Mouse (Mus musculus): ENCODE measurements at regions not wholly inside any gene's neighbourhood (a gene's known extent, or its start where the extent isn't known, plus 50 kb on each side); places are given as distances from the start of the nearest gene placed in this dataset.

- Histone ChIP-seq H3K27me3 (replicated peaks; ENCODE audit: low read depth, poor library complexity, severe bottlenecking) (no peaks in the 10 kb centered on the region), H3K27ac (replicated peaks) (peak overlapping the region; percentile 58), H3K4me1 (peaks cover 32% of the 10 kb centered on the region), H3K36me3 (replicated peaks) (no peaks in the 10 kb centered on the region), H3K9me3 (no peaks in the 10 kb centered on the region), H3K4me3 (no peak overlapping the region)
- DNase-seq (ENCODE audit: low spot score): no peak
- 91% methylated on average over 7 of the region's 7 CpGs for WGBS
Observed at GRCm38 (mm10) chr6:50969997-50970396, 315.8 kb upstream of the Npvf start.

GRCm38 (mm10) chr6:50970770-50971169 lies 316.5 kb upstream of the Npvf start:
- no peaks in the 10 kb centered on the region for H3K36me3 ChIP-seq (replicated peaks)
- peaks cover 39% of the 10 kb centered on the region for H3K4me1 ChIP-seq
- peak overlapping the region; percentile 75; the same call in 1 of the 2 replicates for H3K27ac ChIP-seq (replicated peaks)
- 91% methylated on average over 8 of the region's 8 CpGs for WGBS
- H3K27me3 ChIP-seq (replicated peaks; ENCODE audit: low read depth, poor library complexity, severe bottlenecking): no peaks in the 10 kb centered on the region
- no peak for DNase-seq (ENCODE audit: low spot score)
- no peak overlapping the region for H3K4me3 ChIP-seq
- no peaks in the 10 kb centered on the region for H3K9me3 ChIP-seq

- WGBS: 81% methylated on average over 4 of the region's 4 CpGs
- Histone ChIP-seq H3K4me3 (no peak overlapping the region), H3K27ac (replicated peaks) (peak overlapping the region; percentile 75), H3K9me3 (no peaks in the 10 kb centered on the region), H3K27me3 (replicated peaks; ENCODE audit: low read depth, poor library complexity, severe bottlenecking) (no peaks in the 10 kb centered on the region), H3K4me1 (peaks cover 48% of the 10 kb centered on the region), H3K36me3 (replicated peaks) (no peaks in the 10 kb centered on the region)
- no peak for DNase-seq (ENCODE audit: low spot score)
Observed at GRCm38 (mm10) chr6:50972268-50972667, 318.0 kb upstream of the Npvf start.

GRCm38 (mm10) chr6:50973231-50973654 lies 319.0 kb upstream of the Npvf start:
- H3K27me3 ChIP-seq (replicated peaks; ENCODE audit: low read depth, poor library complexity, severe bottlenecking): no peaks in the 10 kb centered on the region
- H3K4me1 ChIP-seq: peaks cover 51% of the 10 kb centered on the region
- no peak for DNase-seq (ENCODE audit: low spot score)
- H3K36me3 ChIP-seq (replicated peaks): no peaks in the 10 kb centered on the region
- H3K4me3 ChIP-seq: no peak overlapping the region
- no peaks in the 10 kb centered on the region for H3K9me3 ChIP-seq
- H3K27ac ChIP-seq (replicated peaks): peak overlapping the region; percentile 75
- WGBS: 87% methylated on average over 2 of the region's 2 CpGs

GRCm38 (mm10) chr6:50973815-50974214 lies 319.6 kb upstream of the Npvf start:
- H3K27ac ChIP-seq (replicated peaks): peak overlapping the region; percentile 75
- peaks cover 52% of the 10 kb centered on the region for H3K4me1 ChIP-seq
- H3K36me3 ChIP-seq (replicated peaks): no peaks in the 10 kb centered on the region
- H3K9me3 ChIP-seq: no peaks in the 10 kb centered on the region
- DNase-seq (ENCODE audit: low spot score): no peak
- H3K4me3 ChIP-seq: no peak overlapping the region
- no peaks in the 10 kb centered on the region for H3K27me3 ChIP-seq (replicated peaks; ENCODE audit: low read depth, poor library complexity, severe bottlenecking)

- H3K4me3 ChIP-seq: no peak overlapping the region
- H3K36me3 ChIP-seq (replicated peaks): no peaks in the 10 kb centered on the region
- DNase-seq (ENCODE audit: low spot score): no peak
- H3K9me3 ChIP-seq: no peaks in the 10 kb centered on the region
- H3K27me3 ChIP-seq (replicated peaks; ENCODE audit: low read depth, poor library complexity, severe bottlenecking): no peaks in the 10 kb centered on the region
- peak overlapping the region; percentile 79 for H3K27ac ChIP-seq (replicated peaks)
- H3K4me1 ChIP-seq: peaks cover 55% of the 10 kb centered on the region
- 8% methylated on average over 1 of the region's 1 CpGs for WGBS
Observed at GRCm38 (mm10) chr6:50974961-50975360, 320.7 kb upstream of the Npvf start.

- H3K27me3 ChIP-seq (replicated peaks; ENCODE audit: low read depth, poor library complexity, severe bottlenecking): no peaks in the 10 kb centered on the region
- H3K9me3 ChIP-seq: no peaks in the 10 kb centered on the region
- no peaks in the 10 kb centered on the region for H3K36me3 ChIP-seq (replicated peaks)
- 25% methylated on average over 7 of the region's 7 CpGs for WGBS
- peaks cover 73% of the 10 kb centered on the region for H3K4me1 ChIP-seq
- peak; percentile 75 for DNase-seq (ENCODE audit: low spot score)
- H3K27ac ChIP-seq (replicated peaks): peak overlapping the region; percentile 88
- no peak overlapping the region for H3K4me3 ChIP-seq
Observed at GRCm38 (mm10) chr6:50976973-50977372, 322.7 kb upstream of the Npvf start.

GRCm38 (mm10) chr6:50977381-50977780 lies 323.1 kb upstream of the Npvf start:
- DNase-seq (ENCODE audit: low spot score): peak; percentile 73
- 9% methylated on average over 8 of the region's 8 CpGs for WGBS
- peaks cover 73% of the 10 kb centered on the region for H3K4me1 ChIP-seq

GRCm38 (mm10) chr6:50978016-50978415 lies 323.8 kb upstream of the Npvf start:
- Histone ChIP-seq H3K36me3 (replicated peaks) (no peaks in the 10 kb centered on the region), H3K27ac (replicated peaks) (peak overlapping the region; percentile 88), H3K27me3 (replicated peaks; ENCODE audit: low read depth, poor library complexity, severe bottlenecking) (no peaks in the 10 kb centered on the region), H3K9me3 (no peaks in the 10 kb centered on the region), H3K4me3 (no peak overlapping the region), H3K4me1 (peaks cover 78% of the 10 kb centered on the region)
- DNase-seq (ENCODE audit: low spot score): no peak
- 57% methylated on average over 4 of the region's 4 CpGs for WGBS

More at GRCm38 (mm10) chr6:50977381-50977780, 323.1 kb upstream of the Npvf start:
- Histone ChIP-seq H3K27ac (replicated peaks) (peak overlapping the region; percentile 88), H3K9me3 (no peaks in the 10 kb centered on the region), H3K27me3 (replicated peaks; ENCODE audit: low read depth, poor library complexity, severe bottlenecking) (no peaks in the 10 kb centered on the region), H3K4me3 (no peak overlapping the region), H3K36me3 (replicated peaks) (no peaks in the 10 kb centered on the region)

- Histone ChIP-seq H3K27me3 (replicated peaks; ENCODE audit: low read depth, poor library complexity, severe bottlenecking) (no peaks in the 10 kb centered on the region), H3K9me3 (no peaks in the 10 kb centered on the region), H3K27ac (replicated peaks) (peak overlapping the region; percentile 88), H3K4me1 (peaks cover 84% of the 10 kb centered on the region), H3K36me3 (replicated peaks) (no peaks in the 10 kb centered on the region), H3K4me3 (no peak overlapping the region)
- WGBS: 28% methylated on average over 3 of the region's 3 CpGs
- peak; percentile 36 for DNase-seq (ENCODE audit: low spot score)
Observed at GRCm38 (mm10) chr6:50978571-50978970, 324.3 kb upstream of the Npvf start.

GRCm38 (mm10) chr6:50979764-50980163 lies 325.5 kb upstream of the Npvf start:
- Histone ChIP-seq H3K27ac (replicated peaks) (peak overlapping the region; percentile 88), H3K36me3 (replicated peaks) (no peaks in the 10 kb centered on the region), H3K4me1 (peaks cover 93% of the 10 kb centered on the region), H3K4me3 (no peak overlapping the region), H3K27me3 (replicated peaks; ENCODE audit: low read depth, poor library complexity, severe bottlenecking) (no peaks in the 10 kb centered on the region), H3K9me3 (no peaks in the 10 kb centered on the region)
- WGBS: 68% methylated on average over 1 of the region's 1 CpGs
- no peak for DNase-seq (ENCODE audit: low spot score)

- H3K27me3 ChIP-seq (replicated peaks; ENCODE audit: low read depth, poor library complexity, severe bottlenecking): no peaks in the 10 kb centered on the region
- DNase-seq (ENCODE audit: low spot score): no peak
- H3K4me1 ChIP-seq: peaks cover 93% of the 10 kb centered on the region
Observed at GRCm38 (mm10) chr6:50980311-50980710, 326.1 kb upstream of the Npvf start.

GRCm38 (mm10) chr6:50981702-50982309 lies 327.6 kb upstream of the Npvf start:
- WGBS: 18% methylated on average over 7 of the region's 7 CpGs
- DNase-seq (ENCODE audit: low spot score): peak; percentile 87
- H3K27ac ChIP-seq (replicated peaks): peak overlapping the region; percentile 88
- peaks cover 98% of the 10 kb centered on the region for H3K4me1 ChIP-seq
- H3K9me3 ChIP-seq: no peaks in the 10 kb centered on the region
- no peaks in the 10 kb centered on the region for H3K27me3 ChIP-seq (replicated peaks; ENCODE audit: low read depth, poor library complexity, severe bottlenecking)
- no peaks in the 10 kb centered on the region for H3K36me3 ChIP-seq (replicated peaks)
- no peak overlapping the region for H3K4me3 ChIP-seq

More at GRCm38 (mm10) chr6:50980311-50980710, 326.1 kb upstream of the Npvf start:
- WGBS: 85% methylated on average over 4 of the region's 4 CpGs
- Histone ChIP-seq H3K9me3 (no peaks in the 10 kb centered on the region), H3K27ac (replicated peaks) (peak overlapping the region; percentile 88), H3K4me3 (no peak overlapping the region), H3K36me3 (replicated peaks) (no peaks in the 10 kb centered on the region)

All from embryonic facial prominence, embryonic 10.5 days (tissue).